Mouse (Mus musculus) megakaryocyte, embryonic 14.5 days (primary cell): ENCODE measurements around the gene Fam98b.

Experiments used
- FLI1 ChIP-seq: IDR thresholded peaks from 2 replicates; pipeline ENCODE4 v1.6.1; 2012; ENCODE audit warnings: low read length, inconsistent platforms, mixed read lengths
- GATA1 ChIP-seq: IDR thresholded peaks from 3 replicates; pipeline ENCODE4 v1.6.1; 2012; ENCODE audit warnings: mixed read lengths, low read length, inconsistent platforms, borderline replicate concordance

DNA sequence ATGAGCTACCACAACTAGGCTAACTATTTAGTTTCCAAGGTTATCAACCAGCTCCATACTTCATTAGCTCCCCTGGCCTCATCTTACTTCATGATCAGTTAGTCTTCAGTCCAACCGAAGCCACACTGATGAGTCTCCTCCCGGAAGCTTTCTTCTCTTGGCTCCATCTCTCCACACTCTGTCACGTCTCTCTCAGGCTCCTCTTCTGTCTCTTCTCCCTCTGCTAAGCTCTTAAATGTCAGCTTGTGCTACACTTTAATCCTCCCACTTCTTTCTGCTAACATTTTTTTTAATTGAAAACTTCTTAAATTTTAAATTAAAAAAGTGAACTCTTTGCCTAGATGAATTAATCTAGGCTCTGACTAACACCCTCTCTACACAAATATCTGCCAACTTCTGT, 58.4 kb downstream of the Fam98b start:
- TF ChIP-seq GATA1 (no peak), FLI1 (no peak)
